Mouse (Mus musculus): Measurements from ENCODE around the gene Rhox3f. TPM values are rescaled to one million over a fixed set of nuclear protein-coding genes. Genes with fewer than 3 reads are reported as not detected.
"Not testable (repeated sequence)": the region's sequence is repeated elsewhere in the genome, so short reads cannot be mapped to it uniquely, and the experiment has no call there.

Rhox3f gene
- not detected in 2 replicates for polyA plus RNA-seq (2015; fragmentation: Nextera tagmentation; extraction: Ambion mirVana)

GRCm38 (mm10) chrX:37580692-37581091 lies at the start of gene Rhox3f:
Rhox3f (plus strand) TSS chrX:37580992.
- not testable (repeated sequence) for H3K4me3 ChIP-seq; H3K36me3 ChIP-seq; H3K4me2 ChIP-seq; H3K27ac ChIP-seq; H3K4me1 ChIP-seq (replicated peaks); H3K9ac ChIP-seq; H3K27me3 ChIP-seq; ATAC-seq (ENCODE audit: low FRiP score); H3K9me3 ChIP-seq

DNA sequence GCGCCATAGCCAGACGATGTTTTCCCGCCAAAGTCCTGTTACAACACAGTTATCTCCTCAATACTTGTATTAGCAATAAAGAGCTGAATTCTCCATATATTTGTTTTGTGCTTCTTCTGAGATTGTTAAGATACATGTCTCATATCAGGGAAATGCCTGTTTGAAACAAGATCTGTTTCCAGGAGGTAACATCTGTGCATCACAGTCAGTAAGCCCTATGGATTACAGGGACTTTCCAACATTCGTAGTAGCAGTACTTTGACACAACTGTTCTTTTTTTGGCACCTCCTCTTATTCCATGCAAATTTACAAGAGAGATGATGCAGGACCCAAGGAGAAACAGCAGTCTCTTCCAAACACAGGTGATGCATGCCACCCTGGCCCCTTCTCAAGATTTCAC lies 39.1 kb upstream of the Rhox3f start, which contains the start of gene Rhox3e:
TSS of gene Rhox3e (plus strand) at position 301 of the 400 bp plus-strand sequence.
- H3K9ac ChIP-seq; ATAC-seq (ENCODE audit: low FRiP score); H3K4me2 ChIP-seq; H3K27me3 ChIP-seq; H3K4me3 ChIP-seq; H3K27ac ChIP-seq; H3K4me1 ChIP-seq (replicated peaks); H3K9me3 ChIP-seq; H3K36me3 ChIP-seq: not testable (repeated sequence)
- 100% methylated on average over 1 of the region's 4 CpGs for WGBS

DNA sequence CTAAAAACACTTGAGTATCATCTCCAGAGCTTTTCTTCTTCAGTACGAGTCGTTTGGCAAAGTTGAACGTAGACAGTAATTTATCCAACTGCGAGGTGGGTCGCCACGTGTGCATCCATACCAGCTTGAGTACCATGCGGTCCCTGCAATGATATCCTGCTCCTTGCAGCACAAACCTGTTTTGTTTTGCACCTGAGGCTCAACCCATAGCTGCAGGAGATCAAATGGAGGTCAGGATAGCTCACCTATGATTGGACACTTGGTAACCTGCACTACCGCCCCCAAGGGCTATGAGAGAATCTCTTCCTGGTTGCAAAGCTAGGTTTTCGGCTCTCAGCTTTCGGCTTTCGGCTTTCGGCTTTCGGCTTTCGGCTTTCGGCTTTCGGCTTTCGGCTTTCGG lies 23.7 kb upstream of the Rhox3f start, which contains the start of gene Rhox4e:
TSS of gene Rhox4e (plus strand) at position 301 of the 400 bp plus-strand sequence.
- not testable (repeated sequence) for H3K9me3 ChIP-seq; H3K9ac ChIP-seq; H3K4me1 ChIP-seq (replicated peaks); H3K4me2 ChIP-seq; H3K27ac ChIP-seq; H3K36me3 ChIP-seq; ATAC-seq (ENCODE audit: low FRiP score); H3K4me3 ChIP-seq; H3K27me3 ChIP-seq
- WGBS = over 99% methylated on average over 10 of the region's 18 CpGs

DNA sequence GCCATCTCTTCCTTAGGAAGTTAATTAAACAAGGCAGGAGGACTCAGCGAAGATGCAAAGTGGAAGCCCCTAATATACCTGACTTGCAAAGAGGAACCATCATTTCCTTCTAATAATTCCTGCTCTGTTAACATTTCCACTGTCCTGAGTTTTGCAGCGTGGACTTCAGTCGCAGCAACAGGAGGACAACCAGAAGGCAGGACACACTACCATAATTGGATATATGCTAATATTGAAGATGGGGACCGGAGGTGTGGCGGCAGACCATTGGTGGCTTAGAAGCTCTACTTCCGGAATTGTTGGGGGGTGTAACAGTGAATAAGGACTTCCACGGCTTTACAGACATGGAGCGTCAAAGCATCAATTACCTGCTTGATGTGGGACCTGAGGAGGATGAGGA lies 9.7 kb upstream of the Rhox3f start, which contains the start of gene Rhox2f:
TSS of gene Rhox2f (plus strand) at position 301 of the 400 bp plus-strand sequence.
- H3K4me1 ChIP-seq (replicated peaks); H3K27ac ChIP-seq; H3K9ac ChIP-seq; H3K9me3 ChIP-seq; H3K4me2 ChIP-seq; H3K4me3 ChIP-seq; ATAC-seq (ENCODE audit: low FRiP score); H3K36me3 ChIP-seq; H3K27me3 ChIP-seq: not testable (repeated sequence)
- WGBS = 93% methylated on average over 8 of the region's 8 CpGs

DNA sequence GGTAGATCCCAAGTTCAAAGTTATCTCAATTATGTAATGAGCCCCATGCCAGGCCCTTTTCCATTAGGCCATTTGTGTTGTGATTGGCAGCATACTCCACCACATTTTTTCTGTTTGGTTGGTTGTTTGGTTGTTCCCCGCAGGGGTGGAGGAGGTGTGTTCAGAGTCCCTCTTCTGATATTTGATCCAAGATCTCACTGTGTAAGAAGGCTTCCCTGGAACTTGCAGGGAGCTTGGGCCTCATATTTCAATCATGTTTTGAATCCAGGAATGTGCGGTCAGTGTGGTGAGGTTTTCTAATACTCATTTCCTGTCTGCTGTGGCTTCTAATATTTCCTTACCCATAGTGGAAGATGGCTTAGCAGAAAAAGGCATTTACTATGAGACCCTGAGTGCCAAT lies 8.2 kb upstream of the Rhox3f start:
- H3K4me2 ChIP-seq; H3K4me1 ChIP-seq (replicated peaks); ATAC-seq (ENCODE audit: low FRiP score); H3K9ac ChIP-seq; H3K27me3 ChIP-seq; H3K27ac ChIP-seq; H3K9me3 ChIP-seq; H3K36me3 ChIP-seq; H3K4me3 ChIP-seq: not testable (repeated sequence)
- WGBS = 65% methylated on average over 2 of the region's 2 CpGs

DNA sequence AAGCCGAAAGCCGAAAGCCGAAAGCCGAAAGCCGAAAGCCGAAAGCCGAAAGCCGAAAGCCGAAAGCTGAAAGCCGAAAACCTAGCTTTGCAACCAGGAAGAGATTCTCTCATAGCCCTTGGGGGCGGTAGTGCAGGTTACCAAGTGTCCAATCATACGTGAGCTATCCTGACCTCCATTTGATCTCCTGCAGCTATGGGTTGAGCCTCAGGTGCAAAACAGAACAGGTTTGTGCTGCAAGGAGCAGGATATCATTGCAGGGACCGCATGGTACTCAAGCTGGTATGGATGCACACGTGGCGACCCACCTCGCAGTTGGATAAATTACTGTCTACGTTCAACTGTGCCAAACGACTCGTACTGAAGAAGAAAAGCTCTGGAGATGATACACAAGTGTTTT lies 26.8 kb downstream of the Rhox3f start, which contains the start of gene Rhox4f:
TSS of gene Rhox4f (minus strand) at position 101 of the 400 bp plus-strand sequence.
- not testable (repeated sequence) for H3K4me1 ChIP-seq (replicated peaks); H3K36me3 ChIP-seq; H3K9me3 ChIP-seq; H3K4me3 ChIP-seq; H3K27ac ChIP-seq; H3K27me3 ChIP-seq; ATAC-seq (ENCODE audit: low FRiP score); H3K4me2 ChIP-seq; H3K9ac ChIP-seq
- WGBS = 97% methylated on average over 18 of the region's 19 CpGs

- H3K4me3 ChIP-seq; ATAC-seq (ENCODE audit: low FRiP score): not testable (repeated sequence)
Observed at GRCm38 (mm10) chrX:37628512-37628911, 47.7 kb downstream of the Rhox3f start, which contains the start of gene Rhox3g. Rhox3g (minus strand) TSS chrX:37628612.

More at GRCm38 (mm10) chrX:37628512-37628911, 47.7 kb downstream of the Rhox3f start, which contains the start of gene Rhox3g:
- not testable (repeated sequence) for H3K27me3 ChIP-seq; H3K27ac ChIP-seq; H3K9ac ChIP-seq; H3K4me1 ChIP-seq (replicated peaks); H3K4me2 ChIP-seq; H3K9me3 ChIP-seq; H3K36me3 ChIP-seq
- WGBS = 90% methylated on average over 2 of the region's 2 CpGs

Other genes starting within 250 kb of the Rhox3f start
- gene Rhox3a2, start 201.0 kb upstream of the Rhox3f start, polyA plus RNA-seq (2015; fragmentation: Nextera tagmentation; extraction: Ambion mirVana) = not detected in 2 replicates
- gene Rhox4a2, start 190.1 kb upstream of the Rhox3f start, polyA plus RNA-seq (2015; fragmentation: Nextera tagmentation; extraction: Ambion mirVana) = not detected in 2 replicates
- gene Rhox2b, start 168.9 kb upstream of the Rhox3f start, polyA plus RNA-seq (2015; fragmentation: Nextera tagmentation; extraction: Ambion mirVana) = not detected in 2 replicates
- not detected in 2 replicates for gene Rhox4b, start 148.5 kb upstream of the Rhox3f start, polyA plus RNA-seq (2015; fragmentation: Nextera tagmentation; extraction: Ambion mirVana)
- 0.94 TPM in 1 of 2 replicates, not detected in the other for gene Rhox2c, start 127.3 kb upstream of the Rhox3f start, polyA plus RNA-seq (2015; fragmentation: Nextera tagmentation; extraction: Ambion mirVana)
- gene Rhox3c, start 122.4 kb upstream of the Rhox3f start, polyA plus RNA-seq (2015; fragmentation: Nextera tagmentation; extraction: Ambion mirVana) = not detected in 2 replicates
- gene Rhox4c, start 100.7 kb upstream of the Rhox3f start, polyA plus RNA-seq (2015; fragmentation: Nextera tagmentation; extraction: Ambion mirVana) = not detected in 2 replicates
- not detected in 2 replicates for gene Rhox2d, start 87.6 kb upstream of the Rhox3f start, polyA plus RNA-seq (2015; fragmentation: Nextera tagmentation; extraction: Ambion mirVana)
- gene Rhox4d, start 66.6 kb upstream of the Rhox3f start, polyA plus RNA-seq (2015; fragmentation: Nextera tagmentation; extraction: Ambion mirVana) = not detected in 2 replicates
- not detected in 2 replicates for gene Rhox2e, start 50.5 kb upstream of the Rhox3f start, polyA plus RNA-seq (2015; fragmentation: Nextera tagmentation; extraction: Ambion mirVana)
- not detected in 2 replicates for gene Rhox3e, start 39.0 kb upstream of the Rhox3f start, polyA plus RNA-seq (2015; fragmentation: Nextera tagmentation; extraction: Ambion mirVana)
- gene Rhox4e, start 23.6 kb upstream of the Rhox3f start, polyA plus RNA-seq (2015; fragmentation: Nextera tagmentation; extraction: Ambion mirVana) = not detected in 2 replicates
- gene Rhox2f, start 9.6 kb upstream of the Rhox3f start, polyA plus RNA-seq (2015; fragmentation: Nextera tagmentation; extraction: Ambion mirVana) = not detected in 2 replicates
- gene Rhox4f, start 26.7 kb downstream of the Rhox3f start, polyA plus RNA-seq (2015; fragmentation: Nextera tagmentation; extraction: Ambion mirVana) = not detected in 2 replicates
- not detected in 2 replicates for gene Rhox3g, start 47.6 kb downstream of the Rhox3f start, polyA plus RNA-seq (2015; fragmentation: Nextera tagmentation; extraction: Ambion mirVana)
- not detected in 2 replicates for gene Rhox2g, start 62.5 kb downstream of the Rhox3f start, polyA plus RNA-seq (2015; fragmentation: Nextera tagmentation; extraction: Ambion mirVana)
- gene Rhox4g, start 70.3 kb downstream of the Rhox3f start, polyA plus RNA-seq (2015; fragmentation: Nextera tagmentation; extraction: Ambion mirVana) = not detected in 2 replicates
- gene Rhox3h, start 87.8 kb downstream of the Rhox3f start, polyA plus RNA-seq (2015; fragmentation: Nextera tagmentation; extraction: Ambion mirVana) = not detected in 2 replicates
- gene Rhox2h, start 92.3 kb downstream of the Rhox3f start, polyA plus RNA-seq (2015; fragmentation: Nextera tagmentation; extraction: Ambion mirVana) = not detected in 2 replicates
- 0.36 TPM in 1 of 2 replicates, not detected in the other for gene Rhox5, start 223.8 kb downstream of the Rhox3f start, polyA plus RNA-seq (2015; fragmentation: Nextera tagmentation; extraction: Ambion mirVana)
- not detected in 2 replicates for gene Rhox6, start 245.9 kb downstream of the Rhox3f start, polyA plus RNA-seq (2015; fragmentation: Nextera tagmentation; extraction: Ambion mirVana)